Mouse (Mus musculus): ENCODE results near the gene Nufip2. TPM values are rescaled to one million over a fixed set of nuclear protein-coding genes. Genes with fewer than 3 reads are reported as not detected.

The Nufip2 gene
- total RNA-seq, 2 experiments from 2014 or later, result 43.0 to 57.7 TPM

Other genes with a start within 250 kb of the Nufip2 start
- gene Coro6, start 223.7 kb upstream of the Nufip2 start, total RNA-seq (2021), result 10 to 100 TPM; 61.7 to 67.7 TPM
- 1 to 10 TPM; 7.2 to 9.3 TPM for gene Ankrd13b, start 196.5 kb upstream of the Nufip2 start, total RNA-seq (2021)
- gene Git1, start 192.6 kb upstream of the Nufip2 start, total RNA-seq (2021), result 10 to 100 TPM; 31.5 to 39.9 TPM
- gene Abhd15, start 171.0 kb upstream of the Nufip2 start, total RNA-seq (2021), result under 1 TPM; 0.70 to 0.81 TPM
- 10 to 100 TPM in 1 of 2 experiments, 1 to 10 TPM in 1; 7.7 to 10.0 TPM for gene Trp53i13, start 170.2 kb upstream of the Nufip2 start, total RNA-seq (2021)
- gene Gm10392, start 167.0 kb upstream of the Nufip2 start, total RNA-seq (2021), result not detected
- 10 to 100 TPM; 39.7 to 43.7 TPM for gene Taok1, start 78.3 kb upstream of the Nufip2 start, total RNA-seq (2021)
- gene Cryba1, start 39.1 kb downstream of the Nufip2 start, total RNA-seq (2021), result not detected
- gene Myo18a, start 77.1 kb downstream of the Nufip2 start, total RNA-seq (2021), result 100 to 1,000 TPM; 300 to 302 TPM
- not detected for gene Gm10277, start 101.6 kb downstream of the Nufip2 start, total RNA-seq (2021)
- gene Pipox, start 207.9 kb downstream of the Nufip2 start, total RNA-seq (2021), result 1 to 10 TPM in 1 of 2 experiments, under 1 TPM in 1; 0.52 to 1.1 TPM
- under 1 TPM; 0.54 to 0.70 TPM for gene Sez6, start 244.6 kb downstream of the Nufip2 start, total RNA-seq (2021)

All from gastrocnemius, postnatal 10 days (tissue).